Mouse (Mus musculus): Measurements from ENCODE around the gene Jrkl.

- TF ChIP-seq CTCF (IDR thresholded peaks at IDR 0.05; ENCODE audit: extremely low read depth, insufficient read depth, low read length) (no peak), POLR2A (IDR thresholded peaks at IDR 0.05; ENCODE audit: extremely low read depth, insufficient read depth, low read length) (no peak)
Observed at GRCm38 (mm10) chr9:13260980-13261379, 15.4 kb upstream of the Jrkl start.

Measured in cortical plate, adult 2 months (tissue).